Mouse (Mus musculus) heart, embryonic 11.5 days (tissue): ENCODE measurements around the gene Gse1. TPM values are rescaled to one million over a fixed set of nuclear protein-coding genes. Genes with fewer than 3 reads are reported as not detected.
A peak's percentile ranks its signal among the peaks of the same experiment; 100 is the strongest.

Source experiments
- ATAC-seq: fragments of 200-750 bp; cut with Nextera tagmentation; replicated peaks from 2 replicates; pipeline ENCODE4 v1.8.0; 2017; ENCODE audit warnings: moderate library complexity; ENCODE audit not compliant: insufficient number of reproducible peaks, low FRiP score, low TSS enrichment
- H3K27ac ChIP-seq: fragments of 300-500 bp; sonication (generic); 2 replicates; pipeline ENCODE4 v1.5.1; 2014; ENCODE audit warnings: mild to moderate bottlenecking, low read depth, low read length
- H3K27me3 ChIP-seq: fragments of 300-500 bp; sonication (generic); 2 replicates; pipeline ENCODE4 v1.6.1; 2014; ENCODE audit warnings: mild to moderate bottlenecking, low read length, mixed read lengths; ENCODE audit not compliant: control insufficient read depth, insufficient read depth
- H3K36me3 ChIP-seq: fragments of 300-500 bp; sonication (generic); 2 replicates; pipeline ENCODE4 v1.6.1; 2014; ENCODE audit warnings: mild to moderate bottlenecking, low read length, moderate library complexity, mixed read lengths; ENCODE audit not compliant: control insufficient read depth, insufficient read depth
- H3K4me1 ChIP-seq: fragments of 300-500 bp; sonication (generic); 2 replicates; pipeline ENCODE4 v1.6.1; 2014; ENCODE audit warnings: low read length; ENCODE audit not compliant: control insufficient read depth, insufficient read depth
- H3K4me2 ChIP-seq: fragments of 300-500 bp; sonication (generic); 2 replicates; pipeline ENCODE4 v1.6.1; 2014; ENCODE audit warnings: mild to moderate bottlenecking, moderate library complexity
- H3K4me3 ChIP-seq: fragments of 300-500 bp; sonication (generic); 2 replicates; pipeline ENCODE4 v1.5.1; 2014; ENCODE audit warnings: low read depth, low read length
- H3K9ac ChIP-seq: fragments of 300-500 bp; sonication (generic); 2 replicates; pipeline ENCODE4 v1.6.1; 2014; ENCODE audit warnings: mild to moderate bottlenecking, low read depth, low read length, moderate library complexity
- H3K9me3 ChIP-seq: fragments of 300-500 bp; sonication (generic); replicated peaks from 2 replicates; pipeline ENCODE4 v1.6.1; 2016; ENCODE audit warnings: low read length; ENCODE audit not compliant: control insufficient read depth
- WGBS: fragments of 180-500 bp; shearing (Covaris S2); extraction: QIAGEN DNeasy Blood & Tissue Kit; methylation state at CpG from one replicate; pipeline ENCODE4 v1.1.7; 2014; ENCODE audit not compliant: insufficient replicate concordance; 5-methylcytosine and 5-hydroxymethylcytosine counted together
- polyA plus RNA-seq: library from polyadenylated mRNA; unstranded; fragments of >200 nt; fragmentation: Nextera tagmentation; extraction: Ambion mirVana; gene quantifications from 2 replicates; pipeline ENCODE4 v1.2.1, GENCODE M21; 2014

Gse1 gene
- polyA plus RNA-seq, 1 experiment from 2014 or later, result 12.8 TPM

- Histone ChIP-seq H3K4me1 (peaks cover 36% of the 10 kb centered on the region), H3K9ac (no peak overlapping the region), H3K36me3 (no peaks in the 10 kb centered on the region), H3K4me2 (no peak overlapping the region), H3K9me3 (no peaks in the 10 kb centered on the region), H3K27me3 (peaks cover 11% of the 10 kb centered on the region), H3K4me3 (no peak overlapping the region), H3K27ac (no peak overlapping the region)
- ATAC-seq, result no peak
- WGBS, result 84% methylated on average over 4 of the region's 4 CpGs
Measured at GRCm38 (mm10) chr8:120414216-120414615, 186.0 kb downstream of the Gse1 start.

- Histone ChIP-seq H3K4me2 (no peak overlapping the region), H3K9ac (no peak overlapping the region), H3K27me3 (peaks cover 8% of the 10 kb centered on the region), H3K9me3 (no peaks in the 10 kb centered on the region), H3K4me3 (no peak overlapping the region), H3K4me1 (peaks cover 42% of the 10 kb centered on the region), H3K36me3 (no peaks in the 10 kb centered on the region), H3K27ac (no peak overlapping the region)
- 78% methylated on average over 9 of the region's 11 CpGs for WGBS
- ATAC-seq, result no peak
Measured at GRCm38 (mm10) chr8:120415474-120415873, 187.2 kb downstream of the Gse1 start.

DNA sequence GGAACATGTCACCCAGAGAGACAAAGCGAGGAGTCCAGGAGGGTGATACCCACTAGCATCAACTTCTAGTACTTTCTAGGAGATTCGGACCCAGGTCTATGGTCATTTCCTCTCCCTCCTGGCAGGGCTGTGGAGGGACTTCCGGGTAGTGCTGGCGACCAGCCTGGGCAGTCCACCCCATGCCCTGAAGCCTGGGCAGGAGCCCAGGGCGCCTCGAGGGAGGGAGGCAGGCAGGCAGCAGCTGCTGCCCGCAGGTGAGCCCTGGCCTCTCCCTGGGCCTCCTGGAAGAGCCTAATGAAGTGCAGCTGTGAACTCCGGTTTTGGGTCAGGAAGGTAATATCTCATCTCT, 187.9 kb downstream of the Gse1 start:
- Histone ChIP-seq H3K4me2 (peak overlapping the region; percentile 47), H3K27me3 (peaks cover 8% of the 10 kb centered on the region), H3K4me1 (peaks cover 48% of the 10 kb centered on the region), H3K4me3 (no peak overlapping the region), H3K9ac (peak overlapping the region; percentile 71), H3K36me3 (no peaks in the 10 kb centered on the region), H3K27ac (peak overlapping the region; percentile 73), H3K9me3 (no peaks in the 10 kb centered on the region)
- ATAC-seq, result no peak
- WGBS, result 50% methylated on average over 8 of the region's 8 CpGs

GRCm38 (mm10) chr8:120416522-120417394, 188.5 kb downstream of the Gse1 start:
- Histone ChIP-seq H3K36me3 (no peaks in the 10 kb centered on the region), H3K9ac (peak overlapping the region; percentile 71), H3K9me3 (no peaks in the 10 kb centered on the region), H3K4me3 (peak overlapping the region; percentile 0; the same call in 1 of the 2 replicates), H3K27ac (peak overlapping the region; percentile 73), H3K4me1 (peaks cover 53% of the 10 kb centered on the region), H3K4me2 (peak overlapping the region; percentile 47), H3K27me3 (peaks cover 8% of the 10 kb centered on the region)
- 9% methylated on average over 33 of the region's 33 CpGs for WGBS
- peak; percentile 57 for ATAC-seq

DNA sequence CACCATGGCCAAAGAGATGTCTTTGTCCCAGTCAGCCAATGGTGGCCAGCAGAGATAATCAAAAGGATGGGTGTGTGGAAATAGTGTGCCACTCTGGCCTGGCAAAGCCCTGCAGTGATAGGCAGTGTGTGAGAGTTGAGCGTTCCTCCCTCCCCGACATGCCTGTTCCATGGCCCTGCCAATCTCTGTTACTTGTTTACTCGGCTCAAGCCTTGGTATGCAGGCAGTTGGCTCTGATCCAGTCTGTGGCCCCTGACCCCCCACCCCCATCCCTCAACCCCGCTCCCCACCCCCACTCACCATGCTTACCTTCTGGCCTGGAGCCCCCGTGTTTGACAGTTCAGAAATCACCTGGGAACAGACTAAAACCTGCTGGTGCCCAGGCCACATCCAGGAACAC, 189.9 kb downstream of the Gse1 start:
- no peaks in the 10 kb centered on the region for H3K9me3 ChIP-seq
- H3K27ac ChIP-seq, result no peak overlapping the region
- H3K36me3 ChIP-seq, result no peaks in the 10 kb centered on the region
- no peak for ATAC-seq
- H3K4me1 ChIP-seq, result peaks cover 60% of the 10 kb centered on the region
- no peak overlapping the region for H3K4me2 ChIP-seq
- H3K9ac ChIP-seq, result no peak overlapping the region
- H3K4me3 ChIP-seq, result no peak overlapping the region
- H3K27me3 ChIP-seq, result peaks cover 5% of the 10 kb centered on the region; the same call in 1 of the 2 replicates
- WGBS, result 65% methylated on average over 5 of the region's 5 CpGs

- Histone ChIP-seq H3K4me3 (no peak overlapping the region), H3K27ac (no peak overlapping the region), H3K4me2 (no peak overlapping the region), H3K36me3 (no peaks in the 10 kb centered on the region), H3K9ac (no peak overlapping the region), H3K9me3 (no peaks in the 10 kb centered on the region), H3K27me3 (peaks cover 5% of the 10 kb centered on the region; the same call in 1 of the 2 replicates), H3K4me1 (peaks cover 74% of the 10 kb centered on the region)
- WGBS, result 63% methylated on average over 9 of the region's 9 CpGs
- ATAC-seq, result no peak
Measured at GRCm38 (mm10) chr8:120419675-120420074, 191.4 kb downstream of the Gse1 start.

GRCm38 (mm10) chr8:120420226-120420625, 192.0 kb downstream of the Gse1 start:
- H3K9me3 ChIP-seq, result no peaks in the 10 kb centered on the region
- H3K4me1 ChIP-seq, result peaks cover 79% of the 10 kb centered on the region
- no peak overlapping the region for H3K27ac ChIP-seq
- 51% methylated on average over 5 of the region's 5 CpGs for WGBS
- peak overlapping the region; percentile 18; the same call in 1 of the 2 replicates for H3K9ac ChIP-seq
- no peak for ATAC-seq
- H3K4me2 ChIP-seq, result no peak overlapping the region
- no peaks in the 10 kb centered on the region for H3K36me3 ChIP-seq
- no peak overlapping the region for H3K4me3 ChIP-seq
- H3K27me3 ChIP-seq, result peaks cover 5% of the 10 kb centered on the region; the same call in 1 of the 2 replicates

DNA sequence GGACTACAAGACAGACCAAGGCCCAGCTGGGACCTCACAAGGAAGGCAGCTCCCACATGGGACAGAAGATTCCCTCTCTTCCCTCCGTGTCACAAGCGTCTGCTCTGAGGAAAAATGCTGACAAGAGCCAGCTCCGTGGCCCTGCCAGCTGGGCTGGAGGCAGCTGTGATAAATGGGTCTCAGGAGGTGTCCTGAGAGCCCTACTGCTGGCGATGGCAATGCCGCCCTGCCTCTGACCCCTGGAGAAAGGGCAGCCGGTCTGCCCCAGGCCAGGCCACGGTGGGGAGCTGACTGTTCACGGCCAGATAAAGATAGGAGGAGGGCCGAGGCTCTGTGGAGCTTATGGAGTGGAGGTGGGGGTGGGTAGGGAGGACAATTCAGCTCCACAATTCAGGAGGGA, 193.4 kb downstream of the Gse1 start:
- no peaks in the 10 kb centered on the region for H3K9me3 ChIP-seq
- H3K27ac ChIP-seq, result peak overlapping the region; percentile 25; the same call in 1 of the 2 replicates
- H3K4me3 ChIP-seq, result no peak overlapping the region
- 0 out of 2 replicates have a peak, but pooled peaks cover 3% of the 10 kb centered on the region for H3K27me3 ChIP-seq
- H3K4me1 ChIP-seq, result peaks cover 82% of the 10 kb centered on the region
- ATAC-seq, result no peak
- H3K4me2 ChIP-seq, result peak overlapping the region; percentile 6; the same call in 1 of the 2 replicates
- WGBS, result 8% methylated on average over 9 of the region's 9 CpGs
- H3K9ac ChIP-seq, result no peak overlapping the region; the same call in 1 of the 2 replicates
- H3K36me3 ChIP-seq, result no peaks in the 10 kb centered on the region
